Mouse (Mus musculus) forebrain, embryonic 16.5 days (tissue): ENCODE measurements around the gene Cdh13. TPM values are rescaled to one million over a fixed set of nuclear protein-coding genes. Genes with fewer than 3 reads are reported as not detected.

Experiments
- ATAC-seq: fragments of 200-750 bp; cut with Nextera tagmentation; 2 replicates; pipeline ENCODE4 v1.8.0; 2017; ENCODE audit warnings: mild to moderate bottlenecking, moderate library complexity
- H3K27ac ChIP-seq: fragments of 300-500 bp; sonication (generic); 2 replicates; pipeline ENCODE4 v1.5.1; 2014; ENCODE audit warnings: low read length, control low read depth
- H3K27me3 ChIP-seq: fragments of 300-500 bp; sonication (generic); replicated peaks from 2 replicates; pipeline ENCODE4 v1.6.1; 2014; ENCODE audit warnings: low read length; ENCODE audit not compliant: control insufficient read depth, insufficient read depth
- H3K36me3 ChIP-seq: fragments of 300-500 bp; sonication (generic); 2 replicates; pipeline ENCODE4 v1.6.1; 2014; ENCODE audit not compliant: control insufficient read depth, insufficient read depth
- H3K4me1 ChIP-seq: fragments of 300-500 bp; sonication (generic); replicated peaks from 2 replicates; pipeline ENCODE4 v1.6.1; 2014; ENCODE audit warnings: low read length; ENCODE audit not compliant: control insufficient read depth, insufficient read depth
- H3K4me2 ChIP-seq: fragments of 300-500 bp; sonication (generic); 2 replicates; pipeline ENCODE4 v1.6.1; 2014; ENCODE audit warnings: mild to moderate bottlenecking, low read length, control low read depth
- H3K4me3 ChIP-seq: fragments of 300-500 bp; sonication (generic); replicated peaks from 2 replicates; pipeline ENCODE4 v1.5.1; 2014; ENCODE audit warnings: mild to moderate bottlenecking, low read length, control low read depth
- H3K9ac ChIP-seq: fragments of 300-500 bp; sonication (generic); replicated peaks from 2 replicates; pipeline ENCODE4 v1.6.1; 2014; ENCODE audit warnings: low read depth, low read length, control low read depth
- H3K9me3 ChIP-seq: fragments of 300-500 bp; sonication (generic); 2 replicates; pipeline ENCODE4 v1.6.1; 2016; ENCODE audit warnings: low read length; ENCODE audit not compliant: control insufficient read depth
- WGBS: fragments of 180-500 bp; shearing (Covaris S2); extraction: QIAGEN DNeasy Blood & Tissue Kit; methylation state at CpG from one replicate; pipeline ENCODE4 v1.1.7; 2014; 5-methylcytosine and 5-hydroxymethylcytosine counted together
- polyA plus RNA-seq: library from polyadenylated mRNA; unstranded; fragments of >200 nt; fragmentation: Nextera tagmentation; extraction: Ambion mirVana; gene quantifications from 2 replicates; pipeline ENCODE4 v1.2.1, GENCODE M21; 2015

Gene Cdh13
- polyA plus RNA-seq, 1 experiment from 2014 or later, result 129 TPM

GRCm38 (mm10) chr8:119109655-119110054 is 826.1 kb downstream of the Cdh13 start:
- no peak for ATAC-seq
- H3K9ac ChIP-seq, result no peak overlapping the region
- no peaks in the 10 kb centered on the region for H3K4me1 ChIP-seq
- H3K9me3 ChIP-seq, result no peaks in the 10 kb centered on the region
- H3K27me3 ChIP-seq, result no peaks in the 10 kb centered on the region
- H3K4me2 ChIP-seq, result no peak overlapping the region
- H3K4me3 ChIP-seq, result no peak overlapping the region
- 79% methylated on average over 7 of the region's 7 CpGs for WGBS
- no peaks in the 10 kb centered on the region for H3K36me3 ChIP-seq
- H3K27ac ChIP-seq, result no peak overlapping the region

- no peak overlapping the region for H3K27ac ChIP-seq
- no peak overlapping the region for H3K4me3 ChIP-seq
- H3K4me2 ChIP-seq, result no peak overlapping the region
- no peaks in the 10 kb centered on the region for H3K27me3 ChIP-seq
- WGBS, result 92% methylated on average over 3 of the region's 3 CpGs
- no peaks in the 10 kb centered on the region for H3K9me3 ChIP-seq
- no peak overlapping the region for H3K9ac ChIP-seq
- no peaks in the 10 kb centered on the region for H3K36me3 ChIP-seq
- H3K4me1 ChIP-seq, result no peaks in the 10 kb centered on the region
- no peak for ATAC-seq
These were observed 829.3 kb downstream of the Cdh13 start for GRCm38 (mm10) chr8:119112861-119113260.

GRCm38 (mm10) chr8:119121236-119121635 is 837.7 kb downstream of the Cdh13 start:
- no peaks in the 10 kb centered on the region for H3K36me3 ChIP-seq
- H3K27me3 ChIP-seq, result no peaks in the 10 kb centered on the region
- H3K4me3 ChIP-seq, result no peak overlapping the region
- no peaks in the 10 kb centered on the region for H3K4me1 ChIP-seq
- H3K9ac ChIP-seq, result no peak overlapping the region
- ATAC-seq, result no peak
- no peak overlapping the region for H3K4me2 ChIP-seq
- 89% methylated on average over 13 of the region's 13 CpGs for WGBS
- no peaks in the 10 kb centered on the region for H3K9me3 ChIP-seq
- no peak overlapping the region for H3K27ac ChIP-seq

GRCm38 (mm10) chr8:119127841-119128240 is 844.3 kb downstream of the Cdh13 start:
- Histone ChIP-seq H3K4me1 (peaks cover 4% of the 10 kb centered on the region), H3K9me3 (no peaks in the 10 kb centered on the region), H3K4me2 (no peak overlapping the region), H3K27ac (no peak overlapping the region), H3K36me3 (no peaks in the 10 kb centered on the region), H3K9ac (no peak overlapping the region), H3K27me3 (no peaks in the 10 kb centered on the region), H3K4me3 (no peak overlapping the region)
- WGBS, result 35% methylated on average over 8 of the region's 8 CpGs
- ATAC-seq, result 0 out of 2 replicates have a peak, but pooled peaks have one; percentile 28

- Histone ChIP-seq H3K4me1 (peaks cover 4% of the 10 kb centered on the region), H3K36me3 (no peaks in the 10 kb centered on the region), H3K9ac (no peak overlapping the region), H3K4me2 (no peak overlapping the region), H3K4me3 (no peak overlapping the region), H3K27me3 (no peaks in the 10 kb centered on the region), H3K9me3 (no peaks in the 10 kb centered on the region), H3K27ac (no peak overlapping the region)
- peak; percentile 33; the same call in 1 of the 2 replicates for ATAC-seq
- 59% methylated on average over 3 of the region's 3 CpGs for WGBS
These were observed 844.7 kb downstream of the Cdh13 start for GRCm38 (mm10) chr8:119128266-119128665.

- no peaks in the 10 kb centered on the region for H3K36me3 ChIP-seq
- no peak overlapping the region for H3K9ac ChIP-seq
- no peaks in the 10 kb centered on the region for H3K9me3 ChIP-seq
- H3K27ac ChIP-seq, result no peak overlapping the region
- peaks cover 32% of the 10 kb centered on the region for H3K4me1 ChIP-seq
- H3K4me2 ChIP-seq, result no peak overlapping the region
- H3K4me3 ChIP-seq, result no peak overlapping the region
- H3K27me3 ChIP-seq, result no peaks in the 10 kb centered on the region
- no peak for ATAC-seq
- 47% methylated on average over 6 of the region's 6 CpGs for WGBS
These were observed 873.0 kb downstream of the Cdh13 start for GRCm38 (mm10) chr8:119156454-119156921.

- no peaks in the 10 kb centered on the region for H3K36me3 ChIP-seq
- H3K27me3 ChIP-seq, result no peaks in the 10 kb centered on the region
- peak; percentile 76 for ATAC-seq
- no peak overlapping the region for H3K4me2 ChIP-seq
- no peak overlapping the region; the same call in 1 of the 2 replicates for H3K9ac ChIP-seq
- H3K4me3 ChIP-seq, result no peak overlapping the region
- H3K27ac ChIP-seq, result peak overlapping the region; percentile 58
- 32% methylated on average over 5 of the region's 5 CpGs for WGBS
- H3K9me3 ChIP-seq, result no peaks in the 10 kb centered on the region
- H3K4me1 ChIP-seq, result peaks cover 32% of the 10 kb centered on the region
These were observed 875.1 kb downstream of the Cdh13 start for GRCm38 (mm10) chr8:119158628-119159027.

GRCm38 (mm10) chr8:119159794-119160193 is 876.3 kb downstream of the Cdh13 start:
- no peak overlapping the region for H3K4me2 ChIP-seq
- H3K9me3 ChIP-seq, result no peaks in the 10 kb centered on the region
- H3K27me3 ChIP-seq, result no peaks in the 10 kb centered on the region
- peak; percentile 42; the same call in 1 of the 2 replicates for ATAC-seq
- no peak overlapping the region for H3K9ac ChIP-seq
- H3K36me3 ChIP-seq, result no peaks in the 10 kb centered on the region
- peaks cover 32% of the 10 kb centered on the region for H3K4me1 ChIP-seq
- no peak overlapping the region for H3K27ac ChIP-seq
- WGBS, result 34% methylated on average over 8 of the region's 8 CpGs
- H3K4me3 ChIP-seq, result no peak overlapping the region

GRCm38 (mm10) chr8:119164076-119164475 is 880.5 kb downstream of the Cdh13 start:
- WGBS, result 62% methylated on average over 5 of the region's 5 CpGs
- Histone ChIP-seq H3K4me3 (no peak overlapping the region), H3K36me3 (no peaks in the 10 kb centered on the region), H3K27ac (no peak overlapping the region), H3K4me2 (no peak overlapping the region), H3K4me1 (peaks cover 7% of the 10 kb centered on the region; the same call in 1 of the 2 replicates), H3K27me3 (no peaks in the 10 kb centered on the region), H3K9me3 (no peaks in the 10 kb centered on the region), H3K9ac (no peak overlapping the region)
- no peak for ATAC-seq
